Mouse (Mus musculus): ENCODE results near the gene Elk4. TPM values are rescaled to one million over a fixed set of nuclear protein-coding genes. Genes with fewer than 3 reads are reported as not detected.

Elk4 gene
- 18.7 and 21.6 TPM in 2 replicates for polyA plus RNA-seq (2014; fragmentation: Nextera tagmentation; extraction: Ambion mirVana)

DNA sequence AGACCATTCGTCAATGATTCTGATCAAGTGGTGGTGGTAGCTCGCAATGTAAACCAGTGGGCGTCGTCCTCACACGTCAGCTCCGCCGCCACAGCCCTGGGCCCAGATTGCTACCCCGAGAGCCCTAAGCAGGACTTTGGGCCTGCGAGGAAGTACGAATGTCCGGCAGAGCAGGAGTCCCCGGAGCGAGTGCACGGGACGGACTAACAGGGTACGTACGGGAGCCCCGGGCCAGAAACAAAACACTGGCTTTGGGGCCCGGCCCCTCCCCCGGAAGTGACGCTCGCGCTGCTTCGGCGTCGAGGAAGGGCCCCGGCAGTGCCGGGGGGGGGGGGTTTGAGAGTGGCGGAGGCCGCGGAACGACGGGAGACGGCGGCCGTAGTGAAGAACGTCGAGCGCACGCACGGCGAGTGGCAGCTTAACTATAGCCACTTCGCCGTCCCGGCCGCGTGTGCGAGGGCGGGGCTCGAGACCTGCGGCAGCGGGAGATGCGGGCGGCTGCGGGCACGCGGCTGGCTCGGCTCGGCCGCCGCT lies at the start of gene Elk4:
Gene Elk4 (plus strand): TSS at position 326 of the 534 bp plus-strand sequence.
- WGBS, result under 1% methylated on average over 56 of the region's 61 CpGs
- Histone ChIP-seq H3K4me1 (ENCODE audit: control insufficient read depth, insufficient read depth, low read length) (peaks cover 8% of the 10 kb centered on the region), H3K9me3 (ENCODE audit: control insufficient read depth, low read length) (no peaks in the 10 kb centered on the region), H3K9ac (ENCODE audit: low read length) (peak within 1 kb of the TSS; percentile 95), H3K27me3 (ENCODE audit: control insufficient read depth, insufficient read depth, low read length) (no peaks in the 10 kb centered on the region), H3K36me3 (ENCODE audit: control insufficient read depth, insufficient read depth, low read length) (no peaks in the 10 kb centered on the region), H3K27ac (ENCODE audit: low read depth, low read length) (peak within 1 kb of the TSS; percentile 97), H3K4me3 (ENCODE audit: low read depth, low read length) (peak within 1 kb of the TSS; percentile 83), H3K4me2 (ENCODE audit: low read depth) (peak within 1 kb of the TSS; percentile 72)
- DNase-seq (ENCODE audit: low spot score) (peak; percentile 95), ATAC-seq (ENCODE audit: insufficient read depth, low FRiP score, low TSS enrichment) (peak; percentile 94)

DNA sequence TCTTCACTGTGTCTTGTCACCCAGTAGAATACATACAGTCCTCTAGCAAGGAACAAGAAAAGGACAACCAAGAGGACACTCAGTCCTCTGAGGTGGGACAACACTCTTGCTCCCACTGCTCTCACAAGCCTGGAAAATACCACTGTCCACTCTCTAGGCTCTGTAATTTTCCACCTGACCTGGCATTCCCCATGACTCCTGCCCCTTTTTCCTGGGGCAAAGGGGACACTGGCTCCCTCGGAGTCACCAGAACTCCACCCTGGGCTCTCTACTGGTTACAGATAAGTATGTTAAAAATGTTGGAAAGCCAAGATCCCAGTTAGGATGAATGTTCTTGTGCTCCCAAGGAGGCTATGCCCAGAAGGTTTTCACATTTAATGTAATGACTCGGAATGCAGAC lies 46.4 kb upstream of the Elk4 start:
- no peak overlapping the region for H3K4me3 ChIP-seq (ENCODE audit: low read depth, low read length)
- H3K36me3 ChIP-seq (ENCODE audit: control insufficient read depth, insufficient read depth, low read length), result no peaks in the 10 kb centered on the region
- ATAC-seq (ENCODE audit: insufficient read depth, low FRiP score, low TSS enrichment), result no peak
- 0 out of 2 replicates have a peak, but pooled peaks cover 9% of the 10 kb centered on the region for H3K27me3 ChIP-seq (ENCODE audit: control insufficient read depth, insufficient read depth, low read length)
- no peak for DNase-seq (ENCODE audit: low spot score)
- H3K4me1 ChIP-seq (ENCODE audit: control insufficient read depth, insufficient read depth, low read length), result peaks cover 10% of the 10 kb centered on the region
- H3K9ac ChIP-seq (ENCODE audit: low read length), result no peak overlapping the region
- H3K4me2 ChIP-seq (ENCODE audit: low read depth), result no peak overlapping the region
- H3K9me3 ChIP-seq (ENCODE audit: control insufficient read depth, low read length), result no peaks in the 10 kb centered on the region
- no peak overlapping the region for H3K27ac ChIP-seq (ENCODE audit: low read depth, low read length)
- 58% methylated on average over 2 of the region's 2 CpGs for WGBS

DNA sequence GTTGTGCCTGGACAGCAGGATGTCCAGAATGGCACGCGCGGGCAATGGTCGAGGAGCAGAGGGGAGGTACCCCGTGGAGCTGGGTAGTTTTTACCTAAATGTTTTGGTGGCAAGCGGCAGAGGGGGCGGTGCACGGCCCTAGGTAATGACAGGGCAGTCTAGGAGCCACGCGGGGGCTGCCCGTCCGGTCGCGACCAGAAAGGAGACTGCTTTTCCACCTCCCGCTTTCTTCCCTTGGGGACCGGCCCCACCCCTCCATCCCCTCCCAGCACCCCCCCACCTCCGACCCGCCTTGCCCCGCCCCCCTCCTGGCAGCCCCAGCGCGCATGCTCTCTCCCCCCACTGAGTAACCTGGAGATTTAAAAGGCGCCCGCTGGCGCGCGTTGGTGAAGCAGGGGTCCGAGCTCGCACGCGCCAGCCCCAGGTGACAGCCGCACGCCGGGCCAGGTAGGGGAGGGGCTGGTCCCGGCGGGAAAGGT lies 44.8 kb upstream of the Elk4 start, which contains the start of gene Slc45a3:
Gene Slc45a3 (plus strand): TSS at position 362 of the 479 bp plus-strand sequence.
- H3K9me3 ChIP-seq (ENCODE audit: control insufficient read depth, low read length), result no peaks in the 10 kb centered on the region
- DNase-seq (ENCODE audit: low spot score) (peak; percentile 48), ATAC-seq (ENCODE audit: insufficient read depth, low FRiP score, low TSS enrichment) (peak; percentile 42)
- no peak within 1 kb of the TSS for H3K27ac ChIP-seq (ENCODE audit: low read depth, low read length)
- peak within 1 kb of the TSS; percentile 88 for H3K9ac ChIP-seq (ENCODE audit: low read length)
- 0 out of 2 replicates have a peak, but pooled peaks cover 9% of the 10 kb centered on the region for H3K27me3 ChIP-seq (ENCODE audit: control insufficient read depth, insufficient read depth, low read length)
- H3K4me3 ChIP-seq (ENCODE audit: low read depth, low read length), result peak within 1 kb of the TSS; percentile 85
- WGBS, result under 1% methylated on average over 33 of the region's 35 CpGs
- peaks cover 15% of the 10 kb centered on the region for H3K4me1 ChIP-seq (ENCODE audit: control insufficient read depth, insufficient read depth, low read length)
- H3K36me3 ChIP-seq (ENCODE audit: control insufficient read depth, insufficient read depth, low read length), result no peaks in the 10 kb centered on the region
- H3K4me2 ChIP-seq (ENCODE audit: low read depth), result peak within 1 kb of the TSS; percentile 96

DNA sequence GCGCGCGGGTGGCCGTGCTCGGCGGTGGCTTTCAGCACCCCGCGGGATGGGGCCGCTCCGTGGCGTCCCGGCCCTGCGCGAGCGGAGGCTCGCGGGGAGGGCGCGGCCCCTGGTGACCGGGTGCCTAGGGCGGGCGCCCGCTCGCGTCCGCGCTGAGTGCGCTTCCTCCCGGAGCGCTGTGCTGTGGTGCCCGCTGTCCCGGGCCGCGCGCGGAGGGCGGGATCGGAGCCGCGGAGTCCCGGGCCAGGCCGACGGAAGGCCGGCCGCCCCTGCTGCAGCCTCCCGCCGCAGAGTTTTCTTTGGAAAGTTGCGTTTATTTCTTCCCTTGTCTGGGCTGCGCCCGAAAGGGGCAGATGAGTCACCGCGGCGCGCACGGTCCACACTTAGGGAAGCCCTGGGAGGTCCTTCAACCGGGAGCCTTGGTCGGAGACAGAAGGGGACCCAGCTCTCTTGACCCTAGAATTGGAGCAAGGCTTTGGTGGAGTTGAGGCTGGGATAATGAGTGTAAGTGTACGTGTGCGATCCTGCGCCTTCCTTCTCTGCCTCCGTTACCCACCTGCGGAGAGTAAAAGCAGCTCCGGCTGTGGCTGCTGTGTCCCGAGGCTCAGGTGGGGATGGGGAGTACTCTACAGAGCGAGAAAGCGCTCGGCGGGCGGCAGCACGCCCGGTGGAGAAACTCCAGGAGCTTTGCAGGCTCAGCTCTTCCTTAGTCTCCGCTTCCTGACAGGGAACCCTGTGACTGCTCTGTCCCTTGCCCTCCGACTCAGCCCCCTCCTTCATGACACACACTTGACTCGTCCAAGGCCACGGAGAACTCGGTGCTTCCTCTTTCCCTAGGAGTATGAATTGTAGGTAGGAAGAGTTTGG lies 44.1 kb upstream of the Elk4 start:
- Histone ChIP-seq H3K27me3 (ENCODE audit: control insufficient read depth, insufficient read depth, low read length) (0 out of 2 replicates have a peak, but pooled peaks cover 9% of the 10 kb centered on the region), H3K4me2 (ENCODE audit: low read depth) (peak overlapping the region; percentile 96), H3K4me3 (ENCODE audit: low read depth, low read length) (peak overlapping the region; percentile 85), H3K27ac (ENCODE audit: low read depth, low read length) (no peak overlapping the region), H3K9me3 (ENCODE audit: control insufficient read depth, low read length) (no peaks in the 10 kb centered on the region), H3K4me1 (ENCODE audit: control insufficient read depth, insufficient read depth, low read length) (peaks cover 15% of the 10 kb centered on the region), H3K9ac (ENCODE audit: low read length) (peak overlapping the region; percentile 88), H3K36me3 (ENCODE audit: control insufficient read depth, insufficient read depth, low read length) (no peaks in the 10 kb centered on the region)
- under 1% methylated on average over 71 of the region's 76 CpGs for WGBS
- DNase-seq (ENCODE audit: low spot score) (peak; percentile 48), ATAC-seq (ENCODE audit: insufficient read depth, low FRiP score, low TSS enrichment) (peak; percentile 72; the same call in 1 of the 2 replicates)

DNA sequence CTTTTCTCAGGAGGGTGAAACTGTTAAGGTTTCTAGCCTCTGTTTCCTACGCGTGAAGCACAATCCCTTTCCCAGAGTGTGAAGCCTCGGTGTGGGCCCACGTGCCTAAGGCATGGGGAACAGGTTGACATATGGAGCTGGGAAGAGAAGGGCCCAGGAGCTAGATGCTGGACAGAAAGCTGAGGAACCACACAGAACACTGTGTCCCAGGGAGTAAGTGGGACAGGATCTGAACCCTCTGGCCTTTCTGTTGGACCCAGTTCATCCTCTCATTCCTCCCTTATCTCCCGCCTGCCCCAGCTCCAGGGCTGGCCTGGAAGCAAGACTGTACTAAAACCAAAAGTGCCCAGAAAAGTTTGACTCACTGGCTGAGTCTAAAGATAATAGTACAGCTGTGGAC lies 43.3 kb upstream of the Elk4 start:
- ATAC-seq (ENCODE audit: insufficient read depth, low FRiP score, low TSS enrichment), result no peak
- Histone ChIP-seq H3K27ac (ENCODE audit: low read depth, low read length) (no peak overlapping the region), H3K4me1 (ENCODE audit: control insufficient read depth, insufficient read depth, low read length) (peaks cover 15% of the 10 kb centered on the region)

DNA sequence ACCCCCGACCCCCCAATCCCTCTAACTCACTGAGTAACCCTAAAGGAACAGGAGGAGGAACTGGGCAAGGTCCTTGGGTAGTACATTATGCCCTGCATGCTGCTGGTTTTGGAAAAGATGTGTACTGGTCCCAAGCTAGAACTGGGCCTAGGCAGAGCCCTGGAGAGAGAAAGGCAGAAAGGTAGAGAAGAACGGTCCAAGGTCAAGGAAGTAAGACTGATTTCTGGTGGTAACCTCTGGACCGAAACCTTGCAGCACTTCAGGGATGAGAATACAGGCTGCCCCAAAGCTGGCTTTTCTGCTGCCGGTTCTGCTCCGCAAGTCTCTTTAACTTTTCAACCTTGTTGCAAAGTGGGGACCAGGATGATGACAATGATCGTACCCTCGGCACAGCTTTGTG lies 42.8 kb upstream of the Elk4 start:
- Histone ChIP-seq H3K4me3 (ENCODE audit: low read depth, low read length) (0 out of 2 replicates have a peak overlapping the region, but pooled peaks have one; percentile 85), H3K27me3 (ENCODE audit: control insufficient read depth, insufficient read depth, low read length) (0 out of 2 replicates have a peak, but pooled peaks cover 9% of the 10 kb centered on the region), H3K9me3 (ENCODE audit: control insufficient read depth, low read length) (no peaks in the 10 kb centered on the region), H3K9ac (ENCODE audit: low read length) (peak overlapping the region; percentile 16; the same call in 1 of the 2 replicates), H3K4me1 (ENCODE audit: control insufficient read depth, insufficient read depth, low read length) (peaks cover 15% of the 10 kb centered on the region), H3K36me3 (ENCODE audit: control insufficient read depth, insufficient read depth, low read length) (no peaks in the 10 kb centered on the region), H3K4me2 (ENCODE audit: low read depth) (peak overlapping the region; percentile 96), H3K27ac (ENCODE audit: low read depth, low read length) (no peak overlapping the region)
- ATAC-seq (ENCODE audit: insufficient read depth, low FRiP score, low TSS enrichment) (no peak), DNase-seq (ENCODE audit: low spot score) (no peak)
- 77% methylated on average over 7 of the region's 7 CpGs for WGBS

More for the DNA sequence above, 43.3 kb upstream of the Elk4 start:
- no peaks in the 10 kb centered on the region for H3K9me3 ChIP-seq (ENCODE audit: control insufficient read depth, low read length)
- peak overlapping the region; percentile 85 for H3K4me3 ChIP-seq (ENCODE audit: low read depth, low read length)
- 30% methylated on average over 5 of the region's 5 CpGs for WGBS
- H3K4me2 ChIP-seq (ENCODE audit: low read depth), result peak overlapping the region; percentile 96
- no peak for DNase-seq (ENCODE audit: low spot score)
- 0 out of 2 replicates have a peak, but pooled peaks cover 9% of the 10 kb centered on the region for H3K27me3 ChIP-seq (ENCODE audit: control insufficient read depth, insufficient read depth, low read length)
- no peaks in the 10 kb centered on the region for H3K36me3 ChIP-seq (ENCODE audit: control insufficient read depth, insufficient read depth, low read length)
- H3K9ac ChIP-seq (ENCODE audit: low read length), result peak overlapping the region; percentile 88

DNA sequence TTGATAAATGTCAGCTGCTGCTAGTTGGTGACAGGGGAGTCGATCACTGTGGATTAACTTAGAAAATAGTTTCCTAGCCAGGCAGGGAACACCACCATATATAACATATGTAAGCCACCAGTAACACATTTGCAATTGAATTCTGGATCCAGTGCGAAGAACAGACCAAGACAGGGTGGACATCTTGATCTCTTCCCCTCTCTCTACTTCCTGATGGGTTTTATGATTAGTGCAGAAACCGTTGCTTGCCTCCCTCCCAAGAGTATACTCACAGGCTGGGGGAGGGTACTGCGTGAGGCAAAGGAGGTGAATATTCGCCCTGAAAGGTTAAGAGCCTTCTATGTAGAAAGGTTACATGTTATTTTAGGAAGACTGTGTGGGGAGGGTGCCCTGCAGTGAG lies 41.6 kb upstream of the Elk4 start:
- Histone ChIP-seq H3K27me3 (ENCODE audit: control insufficient read depth, insufficient read depth, low read length) (0 out of 2 replicates have a peak, but pooled peaks cover 9% of the 10 kb centered on the region), H3K4me2 (ENCODE audit: low read depth) (no peak overlapping the region; the same call in 1 of the 2 replicates), H3K4me1 (ENCODE audit: control insufficient read depth, insufficient read depth, low read length) (peaks cover 21% of the 10 kb centered on the region), H3K27ac (ENCODE audit: low read depth, low read length) (no peak overlapping the region), H3K36me3 (ENCODE audit: control insufficient read depth, insufficient read depth, low read length) (no peaks in the 10 kb centered on the region; the same call in 1 of the 2 replicates), H3K4me3 (ENCODE audit: low read depth, low read length) (no peak overlapping the region), H3K9ac (ENCODE audit: low read length) (no peak overlapping the region), H3K9me3 (ENCODE audit: control insufficient read depth, low read length) (no peaks in the 10 kb centered on the region)
- ATAC-seq (ENCODE audit: insufficient read depth, low FRiP score, low TSS enrichment) (no peak), DNase-seq (ENCODE audit: low spot score) (no peak)
- 45% methylated on average over 5 of the region's 5 CpGs for WGBS

DNA sequence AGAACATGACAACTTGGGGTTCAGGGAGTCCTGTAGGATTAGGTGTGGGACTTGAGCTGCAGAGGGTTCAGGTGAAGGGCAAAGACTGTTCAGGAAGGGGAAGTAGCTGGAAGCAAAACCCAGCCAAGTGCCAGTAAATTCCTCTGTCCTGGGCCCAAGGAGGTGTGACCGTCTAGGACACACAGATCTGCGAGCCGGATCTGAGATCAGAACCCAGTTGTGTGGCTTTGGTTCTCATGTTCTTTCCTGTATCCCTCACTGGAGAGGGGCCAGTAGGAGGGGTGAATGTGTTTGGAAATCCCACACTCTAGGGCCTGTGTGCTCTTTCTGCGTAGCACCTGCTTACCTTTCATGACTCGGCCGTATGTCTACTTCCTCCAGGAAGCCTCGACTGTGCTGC lies 40.1 kb upstream of the Elk4 start:
- peaks cover 36% of the 10 kb centered on the region for H3K4me1 ChIP-seq (ENCODE audit: control insufficient read depth, insufficient read depth, low read length)
- 0 out of 2 replicates have a peak, but pooled peaks cover 9% of the 10 kb centered on the region for H3K27me3 ChIP-seq (ENCODE audit: control insufficient read depth, insufficient read depth, low read length)
- WGBS, result 78% methylated on average over 7 of the region's 7 CpGs

More for the DNA sequence above, 40.1 kb upstream of the Elk4 start:
- Histone ChIP-seq H3K4me2 (ENCODE audit: low read depth) (no peak overlapping the region), H3K4me3 (ENCODE audit: low read depth, low read length) (no peak overlapping the region), H3K36me3 (ENCODE audit: control insufficient read depth, insufficient read depth, low read length) (no peaks in the 10 kb centered on the region; the same call in 1 of the 2 replicates), H3K27ac (ENCODE audit: low read depth, low read length) (no peak overlapping the region), H3K9ac (ENCODE audit: low read length) (no peak overlapping the region), H3K9me3 (ENCODE audit: control insufficient read depth, low read length) (no peaks in the 10 kb centered on the region)
- DNase-seq (ENCODE audit: low spot score) (no peak), ATAC-seq (ENCODE audit: insufficient read depth, low FRiP score, low TSS enrichment) (no peak)
